ENCODE assay signal across 8 mouse cellular contexts in the genomic region with DNA sequence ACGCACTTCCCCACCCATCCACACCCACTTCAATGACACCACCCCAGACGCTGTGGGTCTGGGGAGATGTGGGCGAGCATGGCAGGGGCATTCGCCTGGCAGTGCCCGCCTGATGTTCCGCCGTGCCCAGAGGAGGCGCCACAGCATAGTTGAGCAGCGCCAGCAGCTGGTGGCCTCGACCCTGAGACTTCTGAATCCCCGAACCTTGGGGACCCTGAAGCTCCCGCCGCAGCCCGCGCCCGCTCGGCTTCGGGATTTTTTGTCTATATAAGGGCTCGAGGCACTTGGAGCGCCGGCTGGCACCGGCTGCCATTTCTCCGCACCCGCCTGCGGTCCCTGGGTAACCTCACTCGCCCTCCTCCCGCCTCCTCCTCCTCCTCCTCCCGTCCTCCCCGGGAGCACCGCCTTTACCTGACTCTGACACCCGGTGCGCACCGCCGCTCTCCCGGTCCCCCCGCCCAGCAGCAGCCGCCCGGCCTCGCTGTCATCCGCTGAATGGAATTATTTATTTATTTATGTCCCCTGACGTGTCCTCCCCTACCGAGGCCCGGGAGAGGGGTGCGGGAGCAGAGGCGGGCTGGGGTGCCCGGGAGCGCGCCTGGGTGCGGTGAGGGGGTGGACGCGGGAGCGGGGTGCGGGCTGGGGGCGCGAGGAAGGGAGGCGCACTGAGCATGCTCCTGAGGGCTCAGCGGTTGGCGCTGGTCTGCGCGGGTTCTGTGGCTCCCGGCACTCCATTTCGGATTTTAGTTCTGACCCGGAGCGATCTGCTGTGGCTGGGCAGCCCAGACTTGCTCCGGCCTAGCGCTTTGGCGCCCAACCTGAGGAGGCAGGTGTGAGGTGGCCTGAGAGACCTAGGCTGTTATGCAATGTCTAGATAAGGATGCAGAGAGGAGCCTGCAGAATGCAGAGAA. TPM values are rescaled to one million over a fixed set of nuclear protein-coding genes. Genes with fewer than 3 reads are reported as not detected.
DNase-seq lines count a peak whose midpoint lies in the region; ATAC-seq lines count a peak whose summit lies in the region.

Slc16a7 (minus strand) TSS at position 590 of the 911 bp plus-strand sequence.

- H3K27ac ChIP-seq in intestine, embryonic 16.5 days (ENCODE audit: low read length), result peak within 1 kb of the TSS; percentile 61

- peak within 1 kb of the TSS; percentile 79 for H3K9ac ChIP-seq in intestine, embryonic 16.5 days (ENCODE audit: low read depth, low read length)

- H3K36me3 ChIP-seq in intestine, embryonic 16.5 days (ENCODE audit: control insufficient read depth, insufficient read depth, low read length), result no peaks in the 10 kb centered on the region

- peak within 1 kb of the TSS; percentile 94 for H3K4me2 ChIP-seq in intestine, embryonic 16.5 days (ENCODE audit: low read depth, low read length)

- peak; percentile 97 for ATAC-seq in intestine, embryonic 16.5 days
- peak; percentile 86 for ATAC-seq in megakaryocyte-erythroid progenitor cell, adult 5-6 weeks (replicated peaks; ENCODE audit: low FRiP score, low TSS enrichment, poor library complexity, severe bottlenecking)

- DNase-seq in WW6 (ENCODE audit: low read depth, low spot score), result peak; percentile 47
- peak; percentile 52 to 77 for DNase-seq in cerebellum, postnatal 4 days (ENCODE audit: low spot score in 2 of 2)
- DNase-seq in gastrocnemius, postnatal 25 days, result peak; percentile 38
- peak; percentile 88 to 93 for DNase-seq in left cerebral cortex, postnatal 25 days (ENCODE audit: low spot score in 2 of 2)
- DNase-seq in right cerebral cortex, postnatal 25 days, result peak; percentile 88
- peak; percentile 69 for DNase-seq in urinary bladder, postnatal 25 days (ENCODE audit: low spot score)

- intact Hi-C loops in left cerebral cortex, postnatal 25 days (cut with DNase I), result loop anchor here (5.0 kb wide), 1 partner anchor 122 kb away; no protein-coding TSS in a partner anchor

- no peaks in the 10 kb centered on the region for H3K9me3 ChIP-seq in intestine, embryonic 16.5 days (ENCODE audit: control insufficient read depth, low read length)

- H3K4me1 ChIP-seq in intestine, embryonic 16.5 days (ENCODE audit: control insufficient read depth, insufficient read depth, low read length), result peaks cover 5% of the 10 kb centered on the region

- under 1% methylated on average over 67 of the region's 67 CpGs for WGBS in intestine, embryonic 16.5 days

- H3K27me3 ChIP-seq in intestine, embryonic 16.5 days (replicated peaks; ENCODE audit: control insufficient read depth, insufficient read depth, low read length), result no peaks in the 10 kb centered on the region

- peak within 1 kb of the TSS; percentile 74 for H3K4me3 ChIP-seq in intestine, embryonic 16.5 days (ENCODE audit: low read length)

RNA-seq across cellular contexts. Expression of gene Slc16a7, which starts in this region (rescaled TPM):
- 1 to 10 TPM; 2.5 TPM for total RNA-seq in gastrocnemius, postnatal 25 days (2021)
- 3.6 and 4.2 TPM in 2 replicates for polyA plus RNA-seq in intestine, embryonic 16.5 days (2015; fragmentation: Nextera tagmentation; extraction: Ambion mirVana)
- 10 to 100 TPM; 69.1 to 75.4 TPM for total RNA-seq in left cerebral cortex, postnatal 25 days (2021)
- total RNA-seq in megakaryocyte-erythroid progenitor cell, adult 5-6 weeks (2014; fragmentation: Nextera tagmentation), result 0.52 TPM in 1 of 2 replicates, not detected in the other
- 0.50 and 5.6 TPM in 2 replicates for total RNA-seq in megakaryocyte-erythroid progenitor cell, adult 5-6 weeks (2017)

Comparison
In these comparisons a context has a peak if more than half of its experiments do, and no peak if none do; other contexts are left out.
1. Peak in every context shown above with its lines: DNase-seq, ATAC-seq, H3K4me3 ChIP-seq and H3K27ac ChIP-seq.
2. RNA of gene Slc16a7 (total RNA-seq): 69.1 to 75.4 TPM in left cerebral cortex, postnatal 25 days; 0.50 to 5.6 TPM in megakaryocyte-erythroid progenitor cell, adult 5-6 weeks and 2.5 TPM in gastrocnemius, postnatal 25 days; every median in the first group is over 10 times any median in the second.
3. DNase-seq: peak in every context shown above with its lines; median percentile 90 in left cerebral cortex, postnatal 25 days; 88 in right cerebral cortex, postnatal 25 days; 69 in urinary bladder, postnatal 25 days; 64 in cerebellum, postnatal 4 days; 47 in WW6; 38 in gastrocnemius, postnatal 25 days.